Mouse (Mus musculus): ENCODE results near the gene Mmp28. TPM values are rescaled to one million over a fixed set of nuclear protein-coding genes. Genes with fewer than 3 reads are reported as not detected.

Mmp28 gene
- polyA plus RNA-seq, 1 experiment, result 10.2 TPM

DNA sequence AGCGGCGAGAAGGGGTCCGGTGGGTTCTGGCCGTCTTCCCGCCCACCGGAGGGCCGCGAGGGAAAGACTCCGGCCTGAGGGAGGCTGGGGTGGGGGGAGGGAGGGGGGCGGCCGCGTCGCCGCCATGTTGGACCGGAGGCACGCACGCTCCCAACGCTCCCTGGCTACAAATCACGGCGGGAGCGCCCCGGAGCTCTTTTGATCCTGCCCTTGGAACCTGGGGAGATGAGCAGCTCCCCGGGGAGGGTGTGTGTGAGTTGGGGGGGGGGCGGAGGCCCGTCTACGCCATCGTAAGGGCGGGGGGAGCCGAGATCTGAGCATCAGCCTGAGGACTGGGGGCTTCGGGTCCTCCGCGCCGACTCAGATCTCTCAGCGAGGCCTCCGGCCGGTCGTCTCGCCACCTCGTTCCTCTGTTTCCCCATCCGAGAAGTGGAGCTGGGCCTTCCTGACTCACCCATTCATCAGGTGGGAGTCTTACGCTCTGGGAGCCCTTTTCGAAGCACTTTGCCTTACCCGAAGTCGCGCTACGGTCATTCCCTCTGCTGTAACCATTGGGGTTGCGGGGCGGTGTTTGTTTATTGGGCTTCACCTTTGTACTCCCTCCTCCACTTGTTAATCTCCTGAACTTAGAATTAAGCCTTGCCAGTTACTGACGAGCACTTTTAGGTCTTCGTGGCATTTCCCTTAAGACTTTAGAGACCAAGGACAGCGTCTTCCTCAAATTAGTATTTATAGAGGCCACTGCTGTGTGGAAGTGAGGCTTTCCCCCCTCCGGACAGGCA is 10.6 kb upstream of the Mmp28 start:
- TF ChIP-seq POLR2A (IDR thresholded peaks at IDR 0.05; ENCODE audit: insufficient read length, low read depth) (peak; percentile 17), TCF12 (IDR thresholded peaks at IDR 0.05; ENCODE audit: insufficient read depth, poor library complexity, severe bottlenecking) (no peak)
- Histone ChIP-seq H3K4me2 (ENCODE audit: low read depth) (peak overlapping the region; percentile 69), H3K36me3 (ENCODE audit: control insufficient read depth, insufficient read depth) (peaks cover 23% of the 10 kb centered on the region), H3K79me2 (ENCODE audit: control insufficient read depth, insufficient read depth) (peaks cover 51% of the 10 kb centered on the region), H3ac (ENCODE audit: control insufficient read depth, insufficient read length) (peak overlapping the region; percentile 8), H3K4me3 (peak overlapping the region; percentile 91), H3K27me3 (ENCODE audit: control insufficient read depth, insufficient read depth, insufficient read length) (no peaks in the 10 kb centered on the region)

DNA sequence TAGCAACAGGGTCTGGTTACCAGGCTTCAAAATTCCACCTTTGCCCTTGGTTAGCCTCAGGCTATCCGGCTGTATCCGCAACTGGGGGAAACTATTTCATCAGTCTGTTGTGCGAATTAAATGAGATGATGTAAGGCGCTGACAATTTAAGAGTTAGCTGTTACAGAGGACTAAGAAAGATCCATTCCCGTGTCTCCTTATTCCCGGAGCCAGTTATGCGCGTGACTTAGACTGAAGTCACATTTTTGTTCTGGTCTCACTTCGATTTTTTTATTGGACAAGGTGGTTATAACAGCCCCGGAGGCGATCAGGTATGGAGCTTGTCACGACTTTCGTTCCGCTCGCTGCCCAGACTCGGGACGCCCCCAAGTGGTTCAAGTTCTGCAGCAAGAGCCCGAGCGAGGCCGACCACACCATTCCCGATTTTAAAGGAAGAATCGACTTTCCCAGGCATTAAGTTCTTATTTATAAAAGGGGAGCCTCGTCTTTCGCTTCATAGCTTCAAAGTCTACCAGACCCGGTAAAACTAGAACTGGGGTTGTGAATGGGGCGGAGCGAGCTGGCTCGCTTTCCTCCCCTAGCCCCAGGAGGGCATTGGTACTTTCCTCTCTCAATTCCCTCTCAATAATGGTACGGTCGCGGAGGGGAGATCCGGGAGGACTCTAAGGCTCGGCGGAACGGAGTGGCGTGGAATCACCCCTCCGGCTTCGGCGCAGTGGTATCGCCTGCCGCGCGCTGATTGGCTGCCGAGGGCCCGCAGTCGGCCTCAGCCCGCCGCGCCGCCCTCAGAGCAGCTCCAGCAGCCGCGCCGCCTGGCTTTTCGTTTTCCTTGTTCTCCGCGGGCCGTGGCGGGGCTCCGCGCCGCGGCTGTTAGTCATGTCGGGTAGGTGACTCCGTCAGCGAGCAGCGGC is 9.7 kb upstream of the Mmp28 start, which contains the start of gene Taf15:
TSS of gene Taf15 (plus strand) at position 763 of the 911 bp plus-strand sequence.
- H3K4me2 ChIP-seq (ENCODE audit: low read depth), result peak within 1 kb of the TSS; percentile 83
- peaks cover 43% of the 10 kb centered on the region for H3K79me2 ChIP-seq (ENCODE audit: control insufficient read depth, insufficient read depth)
- H3ac ChIP-seq (ENCODE audit: control insufficient read depth, insufficient read length), result peak within 1 kb of the TSS; percentile 8
- H3K4me3 ChIP-seq, result peak within 1 kb of the TSS; percentile 91
- TF ChIP-seq E2F4 (IDR thresholded peaks at IDR 0.05; ENCODE audit: insufficient read depth) (peak; percentile 31), SRF (IDR thresholded peaks at IDR 0.05; ENCODE audit: control insufficient read depth, insufficient read length, low read depth) (no peak), USF1 (IDR thresholded peaks at IDR 0.05; ENCODE audit: low read depth) (no peak), POLR2A (IDR thresholded peaks at IDR 0.05; ENCODE audit: insufficient read length, low read depth) (peak; percentile 97), TCF3 (IDR thresholded peaks at IDR 0.05; ENCODE audit: insufficient read length, low read depth) (no peak), POLR2AphosphoS2 (IDR thresholded peaks at IDR 0.05; ENCODE audit: insufficient read length, low read depth) (peak; percentile 96), TCF12 (IDR thresholded peaks at IDR 0.05; ENCODE audit: insufficient read depth, poor library complexity, severe bottlenecking) (no peak), CEBPB (IDR thresholded peaks at IDR 0.05; ENCODE audit: insufficient read depth, poor library complexity, severe bottlenecking) (peak; percentile 97), MAX (IDR thresholded peaks at IDR 0.05; ENCODE audit: low read depth) (no peak), MYOD1 (IDR thresholded peaks at IDR 0.05; ENCODE audit: control insufficient read depth in 1 of 3, insufficient read length in 2 of 3, low read depth in 2 of 3) (no peak), REST (IDR thresholded peaks at IDR 0.05; ENCODE audit: insufficient read depth, insufficient read length) (no peak), MYOG (IDR thresholded peaks at IDR 0.05; ENCODE audit: control insufficient read depth in 1 of 3, insufficient read depth in 1 of 3, insufficient read length in 2 of 3, low read depth in 2 of 3) (peak in 1 of 3 experiments; percentile 10)
- H3K27me3 ChIP-seq (ENCODE audit: control insufficient read depth, insufficient read depth, insufficient read length), result no peaks in the 10 kb centered on the region
- H3K36me3 ChIP-seq (ENCODE audit: control insufficient read depth, insufficient read depth), result peaks cover 17% of the 10 kb centered on the region

DNA sequence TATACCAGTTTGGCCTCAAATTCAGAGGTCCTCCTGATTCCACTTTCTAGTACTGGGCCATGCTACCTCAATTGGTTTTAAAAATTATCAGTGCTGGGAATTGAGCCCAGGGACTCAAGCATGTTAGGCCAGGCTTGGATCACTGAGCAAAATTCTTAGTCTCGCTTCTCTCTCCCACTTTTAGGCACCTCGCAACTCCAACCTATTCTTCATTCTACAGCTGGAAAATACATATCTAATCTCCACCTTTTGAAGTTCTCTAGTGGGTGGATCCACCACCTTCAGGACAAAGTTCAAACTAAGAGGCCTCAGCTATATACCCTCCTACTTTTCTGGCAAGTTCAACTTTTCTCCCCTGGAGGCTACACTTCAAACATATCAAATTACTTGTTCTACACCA is 8.9 kb upstream of the Mmp28 start:
- Histone ChIP-seq H3K4me3 (peak overlapping the region; percentile 91), H3K4me2 (ENCODE audit: low read depth) (peak overlapping the region; percentile 83), H3K79me2 (ENCODE audit: control insufficient read depth, insufficient read depth) (peaks cover 35% of the 10 kb centered on the region), H3K27me3 (ENCODE audit: control insufficient read depth, insufficient read depth, insufficient read length) (no peaks in the 10 kb centered on the region), H3ac (ENCODE audit: control insufficient read depth, insufficient read length) (no peak overlapping the region), H3K36me3 (ENCODE audit: control insufficient read depth, insufficient read depth) (peaks cover 15% of the 10 kb centered on the region)
- TF ChIP-seq TCF12 (IDR thresholded peaks at IDR 0.05; ENCODE audit: insufficient read depth, poor library complexity, severe bottlenecking), result no peak
- TF ChIP-seq MYOD1 (IDR thresholded peaks at IDR 0.05; ENCODE audit: control insufficient read depth in 1 of 3, insufficient read length in 2 of 3, low read depth in 2 of 3), result no peak
- TF ChIP-seq TCF3 (IDR thresholded peaks at IDR 0.05; ENCODE audit: insufficient read length, low read depth), result no peak
- TF ChIP-seq CEBPB (IDR thresholded peaks at IDR 0.05; ENCODE audit: insufficient read depth, poor library complexity, severe bottlenecking), result no peak
- TF ChIP-seq USF1 (IDR thresholded peaks at IDR 0.05; ENCODE audit: low read depth), result no peak
- TF ChIP-seq MAX (IDR thresholded peaks at IDR 0.05; ENCODE audit: low read depth), result no peak
- TF ChIP-seq POLR2AphosphoS2 (IDR thresholded peaks at IDR 0.05; ENCODE audit: insufficient read length, low read depth), result no peak
- TF ChIP-seq SRF (IDR thresholded peaks at IDR 0.05; ENCODE audit: control insufficient read depth, insufficient read length, low read depth), result no peak
- TF ChIP-seq REST (IDR thresholded peaks at IDR 0.05; ENCODE audit: insufficient read depth, insufficient read length), result no peak
- no peak for TF ChIP-seq E2F4 (IDR thresholded peaks at IDR 0.05; ENCODE audit: insufficient read depth)
- no peak for TF ChIP-seq MYOG (IDR thresholded peaks at IDR 0.05; ENCODE audit: control insufficient read depth in 1 of 3, insufficient read depth in 1 of 3, insufficient read length in 2 of 3, low read depth in 2 of 3)

DNA sequence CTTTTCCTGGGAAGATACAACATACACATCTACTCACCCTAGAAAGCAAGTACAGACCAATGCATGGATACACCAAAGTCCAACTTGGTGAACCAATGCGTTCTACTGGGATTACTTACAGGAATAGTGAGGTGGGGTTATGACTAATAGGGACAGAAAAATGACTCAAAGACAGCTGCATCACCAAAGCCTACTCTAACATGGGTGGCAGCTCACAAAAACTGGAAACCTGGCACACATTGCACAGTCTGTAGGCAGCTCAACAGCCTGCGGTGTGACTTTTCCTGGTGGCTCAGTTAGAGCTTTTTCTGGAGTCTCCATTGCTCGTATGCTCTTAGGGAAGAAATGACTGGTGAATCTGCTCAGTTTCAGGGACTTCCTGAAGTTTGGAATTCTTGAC is 5.9 kb upstream of the Mmp28 start:
- Histone ChIP-seq H3K36me3 (ENCODE audit: control insufficient read depth, insufficient read depth) (no peaks in the 10 kb centered on the region), H3K79me2 (ENCODE audit: control insufficient read depth, insufficient read depth) (peaks cover 5% of the 10 kb centered on the region), H3ac (ENCODE audit: control insufficient read depth, insufficient read length) (no peak overlapping the region), H3K27me3 (ENCODE audit: control insufficient read depth, insufficient read depth, insufficient read length) (no peaks in the 10 kb centered on the region), H3K4me3 (no peak overlapping the region), H3K4me2 (ENCODE audit: low read depth) (no peak overlapping the region)
- TF ChIP-seq MAX (IDR thresholded peaks at IDR 0.05; ENCODE audit: low read depth) (no peak), TCF3 (IDR thresholded peaks at IDR 0.05; ENCODE audit: insufficient read length, low read depth) (no peak), USF1 (IDR thresholded peaks at IDR 0.05; ENCODE audit: low read depth) (no peak), SRF (IDR thresholded peaks at IDR 0.05; ENCODE audit: control insufficient read depth, insufficient read length, low read depth) (no peak), CEBPB (IDR thresholded peaks at IDR 0.05; ENCODE audit: insufficient read depth, poor library complexity, severe bottlenecking) (no peak), E2F4 (IDR thresholded peaks at IDR 0.05; ENCODE audit: insufficient read depth) (no peak), MYOD1 (IDR thresholded peaks at IDR 0.05; ENCODE audit: control insufficient read depth in 1 of 3, insufficient read length in 2 of 3, low read depth in 2 of 3) (peak in 2 of 3 experiments; percentile 22 to 75), POLR2A (IDR thresholded peaks at IDR 0.05; ENCODE audit: insufficient read length, low read depth) (no peak), MYOG (IDR thresholded peaks at IDR 0.05; ENCODE audit: control insufficient read depth in 1 of 3, insufficient read depth in 1 of 3, insufficient read length in 2 of 3, low read depth in 2 of 3) (peak in 1 of 3 experiments; percentile 54), REST (IDR thresholded peaks at IDR 0.05; ENCODE audit: insufficient read depth, insufficient read length) (no peak)
